Mouse (Mus musculus) cortical plate, adult 2 months (tissue): ENCODE results near the gene Gnaq.

Experiments used
- CTCF ChIP-seq: fragments of 200-500 bp; IDR thresholded peaks from 2 replicates; pipeline ENCODE4 v1.5.1; 2011; ENCODE audit warnings: mild to moderate bottlenecking, control low read depth, low read length; ENCODE audit not compliant: insufficient read depth; ENCODE audit errors: extremely low read depth
- POLR2A ChIP-seq: fragments of 200-500 bp; IDR thresholded peaks from 2 replicates; pipeline ENCODE4 v1.6.1; 2011; ENCODE audit warnings: mild to moderate bottlenecking, low read length, control low read depth; ENCODE audit not compliant: insufficient read depth; ENCODE audit errors: extremely low read depth

- no peak for TF ChIP-seq POLR2A
- no peak for TF ChIP-seq CTCF
Observed at GRCm38 (mm10) chr19:16153851-16154250, 21.2 kb downstream of the Gnaq start.
